Mouse (Mus musculus): ENCODE results near the gene Atg9b. TPM values are rescaled to one million over a fixed set of nuclear protein-coding genes. Genes with fewer than 3 reads are reported as not detected.

Atg9b gene
- polyA plus RNA-seq (2021; fragmentation: Nextera tagmentation), result 2.4 and 2.5 TPM in 2 replicates
- long read RNA-seq, experiment 1, partial matches to known transcripts, result 4 of 5 reads
- long read RNA-seq, experiment 1, other reads (novel, unspliced or antisense), result 1 of 5 reads
- long read RNA-seq, experiment 2, partial matches to known transcripts, result 33 of 42 reads
- long read RNA-seq, experiment 2, other reads (novel, unspliced or antisense), result 9 of 42 reads

DNA sequence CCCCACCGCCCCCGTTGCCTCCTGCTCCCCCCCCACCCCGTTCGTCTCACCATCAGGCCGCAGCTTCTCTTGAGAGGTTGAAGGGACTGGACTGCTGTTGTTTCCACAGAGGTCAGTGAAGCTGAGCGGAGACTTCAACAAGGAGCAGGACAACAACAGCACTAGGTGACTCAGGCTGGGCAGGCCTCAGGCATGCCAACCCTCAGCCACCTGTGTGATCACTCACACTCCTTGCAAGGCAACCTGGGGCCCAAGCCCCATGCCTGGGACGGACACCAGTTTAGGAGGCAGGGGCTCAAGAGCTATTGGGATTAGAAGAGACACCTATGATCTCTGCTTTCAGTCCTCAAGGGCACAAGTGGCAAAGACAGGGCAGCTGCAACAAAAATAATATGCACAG lies at the start of gene Atg9b:
TSS of gene Atg9b (minus strand) at position 280 of the 400 bp plus-strand sequence.

DNA sequence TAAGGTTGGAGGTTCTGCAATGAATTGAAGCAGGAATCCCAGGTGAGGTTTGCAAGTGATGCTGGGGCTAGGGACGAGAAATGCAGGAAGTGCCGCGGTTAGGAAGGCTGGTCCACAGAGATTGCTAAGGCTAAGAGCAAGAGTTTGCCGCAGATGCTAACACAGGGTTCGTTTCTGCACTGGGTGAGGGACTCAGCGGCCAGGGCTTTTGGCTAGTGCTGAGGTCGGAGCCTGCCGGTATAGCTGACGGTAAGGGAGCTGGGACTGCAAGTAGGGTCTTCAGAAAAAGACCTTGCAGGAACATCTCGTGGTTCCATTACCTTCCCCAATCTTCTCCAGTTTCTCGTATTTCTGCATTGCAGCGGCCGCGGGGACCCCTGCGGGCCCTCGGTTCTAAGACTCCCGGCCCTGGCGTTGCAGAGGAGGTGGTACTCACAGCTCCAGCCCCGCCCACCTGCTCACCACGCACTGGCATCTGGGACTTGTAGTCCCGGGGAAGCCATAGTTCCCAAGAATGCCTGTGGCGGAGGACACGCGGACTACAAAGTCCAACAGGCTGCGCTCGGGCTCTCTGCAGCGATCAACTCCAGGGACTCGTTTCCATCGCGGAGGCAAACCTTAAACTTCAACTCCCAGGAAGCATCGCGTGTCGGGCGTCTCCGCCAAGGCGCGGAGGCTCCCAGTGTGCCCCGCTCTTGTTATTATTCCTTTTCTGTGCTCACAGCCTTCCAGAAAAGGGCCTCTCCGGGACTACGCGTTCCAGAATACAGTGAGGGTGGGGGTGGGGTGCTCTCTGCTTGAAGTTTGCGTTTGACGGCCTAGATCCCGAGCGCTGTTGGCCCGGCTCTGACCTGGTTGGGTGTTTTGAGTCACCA lies 31.4 kb upstream of the Atg9b start, which contains the start of the genes Cdk5 and Slc4a2:
TSS of gene Cdk5 (minus strand) at position 402 of the 875 bp plus-strand sequence.
TSS of gene Slc4a2 (plus strand) at position 709 of the 875 bp plus-strand sequence.

DNA sequence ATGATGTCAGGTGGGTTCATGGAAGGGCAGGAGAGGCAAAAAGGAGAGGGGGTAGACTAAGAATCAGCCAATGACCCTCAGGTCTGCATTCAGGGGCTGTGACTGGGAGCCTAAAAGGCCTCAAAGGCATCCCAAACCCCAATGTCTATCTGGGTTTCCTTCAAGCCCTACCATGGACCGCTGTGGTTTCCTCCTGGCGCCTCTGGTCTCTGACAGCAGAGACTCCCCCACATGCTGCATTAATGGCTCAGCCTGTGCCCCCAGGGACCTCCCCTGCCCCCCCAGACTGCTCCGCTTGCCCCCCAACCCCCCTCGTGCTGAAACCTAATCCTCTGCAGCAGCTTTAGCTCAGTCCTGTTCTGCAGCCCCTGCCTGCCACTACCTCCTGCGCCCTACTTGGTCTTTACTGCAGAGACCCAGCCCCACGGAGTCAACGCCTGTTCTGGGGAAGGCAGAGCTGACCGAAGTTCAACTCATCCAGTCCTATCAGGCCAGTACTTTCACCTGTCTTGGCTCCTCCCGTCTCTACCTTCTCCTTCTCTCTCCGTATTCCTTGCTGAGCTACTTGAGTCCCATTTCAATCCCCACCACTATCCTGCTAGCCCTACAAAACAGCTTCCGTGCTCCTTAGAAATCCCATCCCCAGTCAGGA lies 21.2 kb upstream of the Atg9b start, which contains the start of gene Asic3:
TSS of gene Asic3 (plus strand) at position 351 of the 652 bp plus-strand sequence.

DNA sequence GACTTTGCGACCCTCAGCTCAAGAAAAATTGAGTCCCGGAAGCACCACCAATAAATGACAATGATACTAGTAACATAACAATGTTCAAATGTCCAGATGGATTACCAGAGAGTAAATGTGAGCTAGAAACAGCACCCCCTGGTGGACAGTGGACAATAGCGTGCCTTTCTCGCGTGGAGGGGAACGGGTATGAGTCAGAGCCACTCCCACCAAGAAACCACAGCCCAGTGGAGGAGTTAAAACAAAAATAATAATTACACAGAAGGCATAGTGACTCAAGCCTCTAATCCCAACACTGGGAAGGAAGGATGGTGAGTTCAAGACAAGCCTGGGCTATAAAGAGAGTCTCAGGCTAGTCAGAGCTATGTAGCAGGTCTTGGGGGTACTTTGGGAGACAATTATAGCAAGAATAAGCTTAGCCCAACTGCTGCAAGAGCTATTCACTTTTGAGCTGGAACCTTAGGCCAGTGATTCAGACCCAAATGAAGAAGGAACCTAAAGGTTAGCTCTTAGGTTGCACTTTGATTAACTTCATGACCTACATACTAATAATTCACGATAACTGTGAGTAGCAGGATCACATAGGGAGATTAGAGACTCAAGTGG lies 1.6 kb upstream of the Atg9b start, which contains the start of gene Abcb8:
TSS of gene Abcb8 (plus strand) at position 272 of the 606 bp plus-strand sequence.

DNA sequence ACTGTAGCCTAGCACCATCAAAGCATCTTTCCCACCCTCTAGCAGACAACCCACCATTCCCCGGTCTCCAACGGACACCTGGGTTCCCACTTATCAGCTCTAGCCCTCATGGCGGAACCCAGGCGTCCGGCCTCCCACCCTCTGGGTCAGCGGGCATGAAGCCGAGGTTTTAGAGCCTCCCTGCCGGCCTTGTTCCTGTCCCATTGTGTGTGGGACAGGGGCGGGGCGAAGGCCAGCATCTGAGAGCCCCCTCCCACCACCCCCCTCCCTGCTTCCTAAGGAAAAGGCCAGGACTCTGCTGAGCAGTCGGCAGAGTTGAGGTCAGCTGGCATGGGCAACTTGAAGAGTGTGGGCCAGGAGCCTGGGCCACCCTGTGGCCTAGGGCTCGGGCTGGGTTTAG lies 27.4 kb downstream of the Atg9b start, which contains the start of gene Nos3:
TSS of gene Nos3 (plus strand) at position 303 of the 400 bp plus-strand sequence.

DNA sequence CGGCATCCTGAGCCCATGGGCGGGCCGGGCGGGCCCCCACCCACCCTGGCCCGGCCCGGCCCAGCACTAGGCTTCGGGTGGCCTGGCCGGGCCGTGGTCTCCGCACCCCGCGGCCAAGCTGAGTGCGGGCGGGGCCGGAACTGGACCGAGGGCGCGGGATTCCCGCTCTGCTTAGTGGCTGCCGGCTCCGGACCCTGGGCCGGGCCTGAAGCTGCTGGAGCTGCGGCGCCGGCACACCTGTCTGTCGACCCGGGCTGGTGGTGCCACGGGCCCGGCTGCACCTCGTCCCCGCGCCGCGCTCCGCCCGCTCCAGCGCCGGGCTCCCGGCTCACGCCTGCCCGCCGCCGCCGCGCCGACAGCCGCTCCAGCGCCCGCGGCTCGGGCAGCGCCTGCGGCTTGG lies 40.7 kb downstream of the Atg9b start, which contains the start of gene Kcnh2:
TSS of gene Kcnh2 (minus strand) at position 327 of the 400 bp plus-strand sequence.

Other genes with a start within 250 kb of the Atg9b start
- 8.3 and 8.7 TPM in 2 replicates for gene Nupl2, start 227.2 kb downstream of the Atg9b start, polyA plus RNA-seq (2021; fragmentation: Nextera tagmentation)
- 3.3 and 4.7 TPM in 2 replicates for gene Kcnh2, start 40.5 kb downstream of the Atg9b start, polyA plus RNA-seq (2021; fragmentation: Nextera tagmentation)
- gene Nos3, start 27.3 kb downstream of the Atg9b start, polyA plus RNA-seq (2021; fragmentation: Nextera tagmentation), result 1.2 TPM in 2 replicates
- gene Abcb8, start 1.5 kb upstream of the Atg9b start, polyA plus RNA-seq (2021; fragmentation: Nextera tagmentation), result 43.5 and 52.0 TPM in 2 replicates
- gene Asic3, start 21.2 kb upstream of the Atg9b start, polyA plus RNA-seq (2021; fragmentation: Nextera tagmentation), result not detected in 2 replicates
- 126 and 130 TPM in 2 replicates for gene Cdk5, start 31.4 kb upstream of the Atg9b start, polyA plus RNA-seq (2021; fragmentation: Nextera tagmentation)
- 7.7 and 28.6 TPM in 2 replicates for gene Slc4a2, start 31.7 kb upstream of the Atg9b start, polyA plus RNA-seq (2021; fragmentation: Nextera tagmentation)
- 137 and 164 TPM in 2 replicates for gene Fastk, start 53.1 kb upstream of the Atg9b start, polyA plus RNA-seq (2021; fragmentation: Nextera tagmentation)
- gene Tmub1, start 55.7 kb upstream of the Atg9b start, polyA plus RNA-seq (2021; fragmentation: Nextera tagmentation), result 28.7 and 29.8 TPM in 2 replicates
- gene Agap3, start 60.0 kb upstream of the Atg9b start, polyA plus RNA-seq (2021; fragmentation: Nextera tagmentation), result 66.1 and 69.7 TPM in 2 replicates
- gene Gbx1, start 135.1 kb upstream of the Atg9b start, polyA plus RNA-seq (2021; fragmentation: Nextera tagmentation), result 0.04 TPM in 1 of 2 replicates, not detected in the other
- 0.38 and 0.40 TPM in 2 replicates for gene Asb10, start 148.8 kb upstream of the Atg9b start, polyA plus RNA-seq (2021; fragmentation: Nextera tagmentation)
- gene 4931409K22Rik, start 164.7 kb upstream of the Atg9b start, polyA plus RNA-seq (2021; fragmentation: Nextera tagmentation), result not detected in 2 replicates
- 71.2 and 72.9 TPM in 2 replicates for gene Abcf2, start 185.3 kb upstream of the Atg9b start, polyA plus RNA-seq (2021; fragmentation: Nextera tagmentation)
- 12.2 and 15.9 TPM in 2 replicates for gene Chpf2, start 194.6 kb upstream of the Atg9b start, polyA plus RNA-seq (2021; fragmentation: Nextera tagmentation)
- 8.8 and 9.1 TPM in 2 replicates for gene Smarcd3, start 232.3 kb upstream of the Atg9b start, polyA plus RNA-seq (2021; fragmentation: Nextera tagmentation)

Data from layer of hippocampus, adult 6 months (tissue).